Mouse (Mus musculus) cerebellum, adult 8-10 months (tissue): ENCODE data around the gene Cebpg.
A peak's percentile ranks its signal among the peaks of the same experiment; 100 is the strongest.

Experiments
- DNase-seq: peaks from one replicate; pipeline ENCODE4 v3.0.0; 2022

Cebpg gene

GRCm38 (mm10) chr7:35056436-35056864 is at the start of gene Cebpg:
TSS of gene Cebpg (minus strand) at chr7:35056573.
- DNase-seq, result peak; percentile 99

GRCm38 (mm10) chr7:35099528-35099927 is 43.2 kb upstream of the Cebpg start:
- no peak for DNase-seq

GRCm38 (mm10) chr7:35098777-35099176 is 42.4 kb upstream of the Cebpg start:
- DNase-seq, result no peak

- DNase-seq, result no peak
Observed at GRCm38 (mm10) chr7:35094975-35095678, 38.8 kb upstream of the Cebpg start.

- no peak for DNase-seq
Observed at GRCm38 (mm10) chr7:35090550-35090949, 34.2 kb upstream of the Cebpg start.

- DNase-seq, result peak; percentile 9
Observed at GRCm38 (mm10) chr7:35086271-35086861, 30.0 kb upstream of the Cebpg start.

- DNase-seq, result no peak
Observed at GRCm38 (mm10) chr7:35084565-35085360, 28.4 kb upstream of the Cebpg start.

- no peak for DNase-seq
Observed at GRCm38 (mm10) chr7:35081406-35082104, 25.2 kb upstream of the Cebpg start.

GRCm38 (mm10) chr7:35080843-35081338 is 24.5 kb upstream of the Cebpg start:
- no peak for DNase-seq

GRCm38 (mm10) chr7:35076645-35077044 is 20.3 kb upstream of the Cebpg start:
- DNase-seq, result no peak

- DNase-seq, result no peak
Observed at GRCm38 (mm10) chr7:35066640-35067212, 10.4 kb upstream of the Cebpg start.

GRCm38 (mm10) chr7:35065958-35066357 is 9.6 kb upstream of the Cebpg start:
- no peak for DNase-seq

GRCm38 (mm10) chr7:35064286-35065258 is 8.2 kb upstream of the Cebpg start:
- DNase-seq, result no peak

GRCm38 (mm10) chr7:35059467-35059866 is 3.1 kb upstream of the Cebpg start:
- DNase-seq, result no peak

- DNase-seq, result no peak
Observed at GRCm38 (mm10) chr7:35058329-35058728, 2.0 kb upstream of the Cebpg start.

- no peak for DNase-seq
Observed at GRCm38 (mm10) chr7:35057569-35057968, 1.2 kb upstream of the Cebpg start.

GRCm38 (mm10) chr7:35056999-35057398 is 626 bp upstream of the Cebpg start:
- DNase-seq, result no peak

GRCm38 (mm10) chr7:35055619-35056435 is 546 bp downstream of the Cebpg start:
- DNase-seq, result peak; percentile 69

GRCm38 (mm10) chr7:35054977-35055618 is 1.3 kb downstream of the Cebpg start:
- DNase-seq, result no peak

GRCm38 (mm10) chr7:35054286-35054685 is 2.1 kb downstream of the Cebpg start:
- DNase-seq, result no peak
